Mouse (Mus musculus) Patski (cell line): Measurements from ENCODE around the gene Spata33. TPM values are rescaled to one million over a fixed set of nuclear protein-coding genes. Genes with fewer than 3 reads are reported as not detected.
"Not testable (repeated sequence)": the region's sequence is repeated elsewhere in the genome, so short reads cannot be mapped to it uniquely, and the experiment has no call there.

Experiments used
- ATAC-seq: fragments of 100-300 bp; one replicate; pipeline ENCODE4 v1.8.0; 2021
- CTCF ChIA-PET: fragments of 350-600 bp; sonication (Branson Sonifier 250); formaldehyde crosslinking; loops from one replicate; lab custom pipeline; 2022; ENCODE audit warnings: inconsistent platforms; lab: Charles Lee
- POLR2A ChIA-PET: fragments of 350-600 bp; sonication (Branson Sonifier 250); formaldehyde crosslinking; loops from one replicate; lab custom pipeline; 2022; ENCODE audit warnings: antibody characterized with exemption, inconsistent platforms; lab: Charles Lee
- DNase-seq: peaks from one replicate; pipeline ENCODE4 v3.0.0-alpha.2; 2011; ENCODE audit warnings: low read depth, low spot score
- H3K27me3 ChIP-seq: fragments of 371-371 bp; one replicate; pipeline ENCODE4 v1.5.1; 2021
- CTCF ChIP-seq: fragments of 100-300 bp; IDR thresholded peaks from one replicate; pipeline ENCODE4 v1.5.1; 2021
- in situ Hi-C: fragments of 300-500 bp; cut with MboI; formaldehyde crosslinking; loops from 3 replicates; pipeline ENCODE4 v1.11.1; 2018; ENCODE audit warnings: low pct_unique_long_range_greater_than_20kb, mixed read lengths
- polyA plus RNA-seq: library from polyadenylated mRNA; unstranded; gene quantifications from one replicate; pipeline ENCODE4 v1.2.3, GENCODE M21; 2021

Spata33 gene
- polyA plus RNA-seq, 1 experiment from 2014 or later: 5.4 TPM

DNA sequence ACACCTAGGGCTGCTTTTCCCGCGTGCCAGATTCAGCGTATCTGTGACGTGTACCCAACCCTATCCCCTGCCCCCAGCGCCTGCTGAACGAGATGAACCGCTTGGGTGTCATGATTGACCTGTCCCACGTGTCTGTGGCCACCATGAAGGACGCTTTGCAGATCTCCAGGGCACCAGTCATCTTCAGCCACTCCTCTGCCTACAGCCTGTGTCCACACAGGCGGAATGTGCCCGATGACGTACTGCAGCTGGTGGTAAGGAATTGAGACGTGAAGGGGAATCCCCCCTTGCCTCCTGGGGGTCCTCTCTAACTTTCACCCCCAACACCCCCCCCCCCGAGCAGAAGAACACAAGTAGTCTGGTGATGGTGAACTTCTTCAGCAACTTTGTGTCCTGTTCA lies 12.8 kb upstream of the Spata33 start:
- H3K27me3 ChIP-seq: peaks cover 8% of the 10 kb centered on the region
- ChIA-PET CTCF (interaction anchor here (1.2 to 1.3 kb wide), 3 partner anchors 9 to 92 kb away, joined by 4 read pairs; no protein-coding TSS in a partner anchor), POLR2A (no interaction called here)
- in situ Hi-C loops: loop anchor here (5.0 kb wide), 1 partner anchor 88 kb away; no protein-coding TSS in a partner anchor
- TF ChIP-seq CTCF: no peak
- DNase-seq (no peak), ATAC-seq (no peak)

DNA sequence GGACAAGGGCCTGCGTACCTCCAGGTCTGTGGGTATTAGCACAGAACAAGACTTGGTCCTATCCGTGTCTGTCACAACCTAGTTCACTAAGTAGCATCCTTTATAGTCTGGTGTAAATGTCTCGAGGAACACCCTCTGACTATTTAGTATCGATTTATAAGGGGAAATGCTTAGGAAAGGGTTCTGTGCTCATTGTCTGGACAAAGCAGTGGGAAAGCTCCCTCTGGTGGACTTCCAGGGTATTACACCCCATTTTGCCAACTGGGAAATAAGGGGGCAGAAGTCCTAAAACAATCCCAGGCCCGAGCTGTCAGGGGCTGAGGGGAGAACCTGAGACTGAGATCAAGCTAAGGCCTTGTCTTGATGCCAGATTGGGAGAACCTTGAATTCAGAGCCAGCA lies 10.3 kb upstream of the Spata33 start:
- POLR2A ChIA-PET: no interaction called here
- DNase-seq (peak; percentile 27), ATAC-seq (no peak)
- peaks cover 8% of the 10 kb centered on the region for H3K27me3 ChIP-seq
- in situ Hi-C loops: loop anchor here (5.0 kb wide), 1 partner anchor 90 kb away; no protein-coding TSS in a partner anchor
- TF ChIP-seq CTCF: no peak
- CTCF ChIA-PET: interaction anchor here (1.1 to 3.6 kb wide), 6 partner anchors 9 to 95 kb away, joined by 3 to 13 read pairs (median 6); partner anchors contain the start of genes Chmp1a and Spata33

DNA sequence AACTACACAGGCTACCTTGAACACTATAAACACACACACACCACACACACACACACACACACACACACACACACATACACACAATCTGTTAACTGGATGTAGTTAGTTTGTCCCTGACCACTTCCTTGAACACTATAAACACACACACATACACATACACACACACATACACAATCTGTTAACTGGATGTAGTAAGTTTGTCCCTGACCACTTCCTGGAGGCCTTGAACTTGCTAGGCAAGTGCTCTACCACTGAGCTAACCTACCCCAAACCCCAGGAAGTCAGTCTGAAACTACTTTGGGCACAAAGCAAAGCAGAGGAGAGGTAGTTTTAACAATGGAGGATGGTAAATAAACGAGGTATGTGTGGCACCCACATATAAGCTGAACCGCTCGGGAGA lies 9.1 kb upstream of the Spata33 start:
- in situ Hi-C loops: loop anchor here (5.0 kb wide), 1 partner anchor 91 kb away; no protein-coding TSS in a partner anchor
- no peak for DNase-seq
- H3K27me3 ChIP-seq: peaks cover 4% of the 10 kb centered on the region
- no peak for TF ChIP-seq CTCF
- no peak for ATAC-seq
- ChIA-PET POLR2A (interaction anchor here (0.6 kb wide), 1 partner anchor 555 kb away, joined by 3 read pairs; no protein-coding TSS in a partner anchor), CTCF (interaction anchor here (1.3 to 3.6 kb wide), 2 partner anchors 13 to 96 kb away, joined by 3 to 13 read pairs; no protein-coding TSS in a partner anchor)

DNA sequence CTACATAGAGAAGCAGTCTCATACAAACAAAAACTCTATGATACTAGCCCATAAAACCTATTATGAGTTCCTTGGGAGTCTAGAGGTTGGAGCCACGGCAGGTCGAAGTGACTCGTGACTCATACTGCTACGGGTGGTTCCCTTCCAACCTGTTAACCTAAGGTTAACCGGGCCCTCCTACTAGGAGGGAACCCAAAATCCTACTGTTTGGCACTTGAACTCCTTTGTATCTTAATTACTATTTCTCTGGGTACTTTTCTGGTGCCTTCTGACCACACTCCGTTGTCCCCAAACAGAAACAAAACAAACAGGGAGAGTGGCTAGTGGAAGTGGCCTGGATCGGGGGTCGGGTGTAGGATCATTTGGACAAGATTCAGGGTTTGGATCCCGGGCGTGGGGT lies 756 bp upstream of the Spata33 start:
- CTCF ChIA-PET: interaction anchor here (1.4 kb wide), 1 partner anchor 10 kb away, joined by 5 read pairs; no protein-coding TSS in a partner anchor
- no peaks in the 10 kb centered on the region for H3K27me3 ChIP-seq
- DNase-seq (no peak), ATAC-seq (no peak)
- POLR2A ChIA-PET: interaction anchor here (0.6 to 1.2 kb wide), 3 partner anchors 9 to 13 kb away, joined by 3 read pairs; no protein-coding TSS in a partner anchor
- in situ Hi-C loops: loop anchor here (5.0 kb wide), 1 partner anchor 305 kb away; no protein-coding TSS in a partner anchor
- no peak for TF ChIP-seq CTCF

DNA sequence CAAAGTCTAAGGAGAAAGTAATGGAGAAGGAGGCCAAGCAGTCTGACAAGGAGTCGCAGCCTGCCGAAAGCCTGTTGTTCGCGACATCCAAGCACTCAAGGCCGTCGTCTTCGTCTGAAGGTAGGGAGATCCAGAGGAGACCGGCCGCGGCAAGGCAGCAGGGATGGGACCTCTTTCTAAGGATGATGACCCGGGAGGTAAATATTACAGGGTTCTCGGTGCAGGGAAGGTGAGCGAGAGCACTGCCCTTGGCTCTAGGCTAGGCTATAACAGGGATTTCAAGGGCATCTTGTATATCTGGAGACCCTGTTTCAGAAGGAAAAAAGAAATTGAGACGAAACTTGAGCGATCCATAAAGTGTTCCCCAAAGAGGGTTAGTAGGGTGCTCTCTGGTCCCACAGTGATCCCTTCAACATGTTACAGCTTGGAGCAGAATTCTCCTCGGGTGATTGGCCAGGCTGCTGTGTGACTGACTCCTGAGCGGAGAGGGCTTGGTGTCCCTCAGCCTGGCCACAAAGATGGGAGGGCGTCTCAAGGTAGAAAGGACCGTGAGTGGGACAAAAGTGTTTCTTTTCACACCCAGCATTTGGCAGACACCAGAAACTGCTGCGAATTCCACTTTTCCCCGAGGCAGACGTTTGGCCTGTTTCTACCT lies 613 bp downstream of the Spata33 start:
- TF ChIP-seq CTCF: no peak
- DNase-seq (no peak), ATAC-seq (peak; percentile 33)
- ChIA-PET POLR2A (interaction anchor here (0.9 to 1.1 kb wide), 2 partner anchors 15 to 166 kb away, joined by 3 read pairs; no protein-coding TSS in a partner anchor), CTCF (interaction anchor here (0.9 to 2.8 kb wide), 3 partner anchors 11 to 20 kb away, joined by 3 to 7 read pairs (median 5); no protein-coding TSS in a partner anchor)
- in situ Hi-C loops: loop anchor here (5.0 kb wide), 1 partner anchor 306 kb away; no protein-coding TSS in a partner anchor
- no peaks in the 10 kb centered on the region for H3K27me3 ChIP-seq

DNA sequence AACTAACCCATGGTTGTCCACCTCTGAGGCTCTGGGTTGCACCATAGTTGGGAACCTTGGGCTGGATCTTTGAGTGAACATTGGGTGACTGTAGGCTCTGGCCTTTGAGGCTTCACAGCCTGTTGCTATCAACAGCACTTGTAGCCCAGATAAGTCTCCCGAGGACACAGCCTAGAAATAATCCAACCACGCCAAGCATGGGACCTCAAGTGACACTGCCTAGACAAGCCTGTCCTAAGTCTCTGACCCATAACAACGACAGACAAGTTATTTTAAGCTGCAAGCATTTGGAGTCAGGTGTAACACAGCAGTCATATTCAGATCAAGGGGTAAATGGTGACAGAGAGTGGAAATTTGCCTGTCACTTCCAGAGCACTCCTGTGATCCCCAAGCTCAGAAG lies 2.8 kb downstream of the Spata33 start:
- ATAC-seq: no peak
- DNase-seq: no peak

DNA sequence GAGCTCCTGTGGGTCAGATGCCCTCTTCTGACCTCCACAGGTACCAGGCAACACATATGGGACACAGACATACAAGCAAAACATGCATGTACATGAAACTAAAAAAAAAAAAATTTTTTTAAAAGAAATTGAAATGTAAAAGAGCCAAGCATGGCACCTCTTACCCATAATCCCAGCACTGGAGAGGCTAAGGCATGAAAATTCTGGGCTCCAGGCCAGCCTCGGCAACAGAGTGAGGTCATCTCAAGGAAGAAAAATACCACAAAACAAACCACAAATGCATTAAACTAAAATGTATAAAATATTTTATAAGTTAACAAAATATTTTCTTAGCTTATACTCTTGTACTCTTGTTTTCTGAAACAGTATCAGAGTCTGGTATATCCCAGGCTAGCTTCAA lies 8.3 kb downstream of the Spata33 start:
- in situ Hi-C loops: no loop called here
- no peaks in the 10 kb centered on the region for H3K27me3 ChIP-seq
- no peak for TF ChIP-seq CTCF
- DNase-seq: peak; percentile 41
- ChIA-PET POLR2A (interaction anchor here (0.9 kb wide), 1 partner anchor 9 kb away, joined by 3 read pairs; the partner anchor contains the start of genes Chmp1a and Spata33), CTCF (no interaction called here)
- peak; percentile 41 for ATAC-seq

More for the DNA sequence above, 2.8 kb downstream of the Spata33 start:
- in situ Hi-C loops: no loop called here
- ChIA-PET CTCF (no interaction called here), POLR2A (no interaction called here)
- H3K27me3 ChIP-seq: no peaks in the 10 kb centered on the region
- TF ChIP-seq CTCF: no peak

DNA sequence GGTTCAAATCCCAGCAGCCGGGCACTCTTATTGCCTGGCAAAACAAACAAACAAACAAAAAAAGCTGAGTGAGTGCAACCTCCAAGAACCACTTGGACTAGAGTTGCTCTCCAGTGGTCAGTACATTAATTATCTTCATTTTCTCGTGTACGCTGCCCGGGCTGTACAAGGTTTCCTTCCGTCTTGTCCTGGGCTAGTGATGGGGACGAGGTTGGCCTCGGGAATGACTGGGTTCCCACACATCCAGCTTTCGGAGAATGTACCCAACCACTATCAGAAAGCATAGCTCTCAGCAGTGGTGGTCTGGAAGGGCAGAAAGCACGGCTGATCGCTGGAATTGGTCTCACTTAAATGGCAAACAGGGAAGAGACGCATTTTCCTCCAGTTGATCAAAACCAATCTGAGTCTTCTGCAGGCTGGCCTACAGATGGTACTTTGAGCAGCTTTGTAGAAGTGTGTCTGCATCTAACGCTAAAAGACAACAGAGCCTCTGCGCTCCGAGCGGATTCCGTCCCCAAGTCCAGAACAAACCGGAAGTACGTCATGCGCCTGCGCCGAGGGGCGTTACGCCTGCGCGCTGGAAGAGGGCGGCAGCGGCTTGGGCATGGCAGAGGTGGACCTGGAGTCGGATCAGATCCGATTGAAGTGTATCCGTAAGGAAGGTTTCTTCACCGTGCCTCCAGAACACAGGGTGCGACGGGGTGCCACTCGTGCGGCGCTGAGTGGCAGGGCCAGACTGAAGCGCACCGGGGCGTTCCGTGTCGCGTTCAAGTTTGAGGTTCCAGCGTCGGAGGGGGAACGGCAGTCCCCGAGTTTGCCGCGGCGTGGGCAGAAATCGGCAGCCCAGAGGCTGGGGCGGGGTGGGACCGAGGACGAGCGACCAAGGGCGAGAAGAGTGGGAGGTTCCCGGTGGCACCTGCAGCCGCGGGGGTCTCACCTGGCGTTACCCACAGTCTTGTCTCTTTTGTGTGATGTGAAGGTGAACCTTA lies 11.9 kb downstream of the Spata33 start, which contains the start of gene Cdk10:
Gene Cdk10, plus strand, starts transcription at position 565 of the 989 bp plus-strand sequence.
- in situ Hi-C loops: no loop called here
- H3K27me3 ChIP-seq: no peaks in the 10 kb centered on the region
- ChIA-PET CTCF (no interaction called here), POLR2A (interaction anchor here (0.6 to 1.4 kb wide), 4 partner anchors 10 to 30 kb away, joined by 3 to 13 read pairs (median 4); partner anchors contain the start of gene Vps9d1)
- no peak for TF ChIP-seq CTCF
- peak; percentile 48 for DNase-seq
- ATAC-seq: peak; percentile 28

DNA sequence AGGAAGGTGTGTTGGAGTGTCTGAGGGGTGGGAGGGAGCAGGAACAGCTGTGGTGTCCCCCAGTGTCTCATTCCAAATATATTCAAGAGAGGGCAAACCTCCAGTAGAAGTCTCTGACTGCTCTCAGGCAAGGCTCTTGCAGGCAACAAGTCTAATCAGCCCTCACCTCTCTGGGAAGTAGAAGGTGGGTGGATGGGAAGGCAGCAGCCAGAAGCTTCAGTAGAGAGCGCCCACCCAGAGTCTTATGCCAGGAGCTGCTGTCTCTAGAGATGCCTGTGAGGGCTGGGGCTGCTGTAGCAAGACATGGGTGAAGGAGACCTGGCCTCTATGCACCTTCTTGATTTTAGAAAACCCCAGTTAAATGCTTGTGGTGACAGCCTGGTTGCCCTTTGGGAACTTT lies 15.8 kb downstream of the Spata33 start:
- H3K27me3 ChIP-seq: no peaks in the 10 kb centered on the region
- in situ Hi-C loops: no loop called here
- DNase-seq (no peak), ATAC-seq (no peak)
- no peak for TF ChIP-seq CTCF
- ChIA-PET CTCF (no interaction called here), POLR2A (no interaction called here)

DNA sequence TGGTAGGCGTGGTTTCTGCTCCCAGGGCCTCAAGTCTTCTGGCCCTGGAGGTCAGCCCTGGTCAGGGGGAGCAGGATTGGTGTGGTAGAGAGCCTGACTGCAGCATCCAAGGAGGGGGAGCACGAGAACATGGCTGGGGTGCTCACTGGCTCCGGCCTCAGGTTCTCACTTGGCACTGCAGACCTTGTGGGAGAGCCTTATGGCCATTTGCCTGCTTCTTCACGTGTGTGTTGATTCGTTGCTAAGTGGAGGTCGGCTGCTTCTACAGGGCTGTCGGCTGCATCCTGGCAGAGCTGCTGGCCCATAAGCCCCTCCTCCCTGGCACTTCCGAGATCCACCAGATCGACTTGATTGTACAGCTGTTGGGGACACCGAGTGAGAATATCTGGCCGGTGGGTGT lies 17.7 kb downstream of the Spata33 start:
- ATAC-seq, in situ Hi-C loops, H3K27me3 ChIP-seq, POLR2A ChIA-PET, CTCF ChIA-PET, DNase-seq: not testable (repeated sequence)
